Mouse (Mus musculus) spleen, adult 12 weeks (tissue): ENCODE measurements around the gene Zfp984.
"Not testable (repeated sequence)": the region's sequence is repeated elsewhere in the genome, so short reads cannot be mapped to it uniquely, and the experiment has no call there.

Source experiments
- DNase-seq: peaks from one replicate; pipeline ENCODE4 v3.0.0; 2022; ENCODE audit warnings: low spot score

Zfp984 gene

GRCm38 (mm10) chr4:147809292-147809965 is at the start of gene Zfp984:
Gene Zfp984, minus strand, starts transcription at chr4:147809788.
- not testable (repeated sequence) for DNase-seq

- no peak for DNase-seq
These were observed 41.2 kb upstream of the Zfp984 start for GRCm38 (mm10) chr4:147850776-147851175.

- DNase-seq, result no peak
These were observed 39.0 kb upstream of the Zfp984 start for GRCm38 (mm10) chr4:147848584-147848991.

- peak; percentile 55 for DNase-seq
These were observed 38.3 kb upstream of the Zfp984 start, which contains the start of gene Zfp933 for GRCm38 (mm10) chr4:147847614-147848583. Gene Zfp933, minus strand, starts transcription at chr4:147848366.

GRCm38 (mm10) chr4:147842871-147843270 is 33.3 kb upstream of the Zfp984 start:
- no peak for DNase-seq

GRCm38 (mm10) chr4:147839282-147839681 is 29.7 kb upstream of the Zfp984 start:
- DNase-seq, result not testable (repeated sequence)

- no peak for DNase-seq
These were observed 14.8 kb upstream of the Zfp984 start for GRCm38 (mm10) chr4:147824389-147824788.

GRCm38 (mm10) chr4:147821414-147821813 is 11.8 kb upstream of the Zfp984 start:
- DNase-seq, result not testable (repeated sequence)

GRCm38 (mm10) chr4:147819659-147820058 is 10.1 kb upstream of the Zfp984 start:
- not testable (repeated sequence) for DNase-seq

GRCm38 (mm10) chr4:147814592-147815167 is 5.1 kb upstream of the Zfp984 start:
- no peak for DNase-seq

- DNase-seq, result no peak
These were observed 3.7 kb upstream of the Zfp984 start for GRCm38 (mm10) chr4:147813249-147813765.

- DNase-seq, result not testable (repeated sequence)
These were observed 347 bp upstream of the Zfp984 start for GRCm38 (mm10) chr4:147809966-147810304.

- not testable (repeated sequence) for DNase-seq
These were observed 1.1 kb downstream of the Zfp984 start for GRCm38 (mm10) chr4:147808483-147808882.

- not testable (repeated sequence) for DNase-seq
These were observed 14.3 kb downstream of the Zfp984 start for GRCm38 (mm10) chr4:147795308-147795707.

GRCm38 (mm10) chr4:147794026-147794665 is 15.4 kb downstream of the Zfp984 start:
- DNase-seq, result not testable (repeated sequence)

GRCm38 (mm10) chr4:147793390-147793916 is 16.1 kb downstream of the Zfp984 start:
- DNase-seq, result not testable (repeated sequence)

- not testable (repeated sequence) for DNase-seq
These were observed 17.9 kb downstream of the Zfp984 start for GRCm38 (mm10) chr4:147791729-147792128.

GRCm38 (mm10) chr4:147746255-147746654 is 63.3 kb downstream of the Zfp984 start:
- DNase-seq, result not testable (repeated sequence)

GRCm38 (mm10) chr4:147738636-147739369 is 70.8 kb downstream of the Zfp984 start:
- not testable (repeated sequence) for DNase-seq
